Mouse (Mus musculus) CD4-positive, CD25-positive, alpha-beta regulatory T cell, adult 2 months (primary cell): ENCODE measurements around the gene Afap1l2.

Source experiments
- DNase-seq: peaks from one replicate; pipeline ENCODE4 v3.0.0-alpha.2; 2012; ENCODE audit warnings: low read depth, low spot score

Afap1l2 gene

GRCm38 (mm10) chr19:56976515-56976914, 31.5 kb downstream of the Afap1l2 start:
- DNase-seq: no peak

- no peak for DNase-seq
Measured at GRCm38 (mm10) chr19:56975502-56975901, 32.5 kb downstream of the Afap1l2 start.

- DNase-seq: no peak
Measured at GRCm38 (mm10) chr19:56974159-56974558, 33.9 kb downstream of the Afap1l2 start.

GRCm38 (mm10) chr19:56972768-56973167, 35.3 kb downstream of the Afap1l2 start:
- no peak for DNase-seq

- no peak for DNase-seq
Measured at GRCm38 (mm10) chr19:56971347-56971746, 36.7 kb downstream of the Afap1l2 start.

- DNase-seq: no peak
Measured at GRCm38 (mm10) chr19:56963876-56964275, 44.2 kb downstream of the Afap1l2 start.

GRCm38 (mm10) chr19:56959601-56960000, 48.4 kb downstream of the Afap1l2 start:
- DNase-seq: no peak

GRCm38 (mm10) chr19:56959057-56959456, 49.0 kb downstream of the Afap1l2 start:
- DNase-seq: no peak

GRCm38 (mm10) chr19:56958582-56959021, 49.4 kb downstream of the Afap1l2 start:
- DNase-seq: no peak

GRCm38 (mm10) chr19:56958011-56958410, 50.0 kb downstream of the Afap1l2 start:
- DNase-seq: no peak

GRCm38 (mm10) chr19:56955568-56956513, 52.2 kb downstream of the Afap1l2 start:
- no peak for DNase-seq

- no peak for DNase-seq
Measured at GRCm38 (mm10) chr19:56954857-56955256, 53.2 kb downstream of the Afap1l2 start.

- DNase-seq: no peak
Measured at GRCm38 (mm10) chr19:56953856-56954255, 54.2 kb downstream of the Afap1l2 start.

- DNase-seq: no peak
Measured at GRCm38 (mm10) chr19:56950818-56951217, 57.2 kb downstream of the Afap1l2 start.

- no peak for DNase-seq
Measured at GRCm38 (mm10) chr19:56949868-56950267, 58.2 kb downstream of the Afap1l2 start.

- DNase-seq: no peak
Measured at GRCm38 (mm10) chr19:56947971-56948610, 59.9 kb downstream of the Afap1l2 start.

GRCm38 (mm10) chr19:56946727-56947126, 61.3 kb downstream of the Afap1l2 start:
- DNase-seq: no peak

- DNase-seq: no peak
Measured at GRCm38 (mm10) chr19:56946277-56946676, 61.8 kb downstream of the Afap1l2 start.

- DNase-seq: no peak
Measured at GRCm38 (mm10) chr19:56945621-56946020, 62.4 kb downstream of the Afap1l2 start.

- DNase-seq: no peak
Measured at GRCm38 (mm10) chr19:56944826-56945225, 63.2 kb downstream of the Afap1l2 start.

GRCm38 (mm10) chr19:56944211-56944610, 63.8 kb downstream of the Afap1l2 start:
- no peak for DNase-seq

GRCm38 (mm10) chr19:56942216-56942615, 65.8 kb downstream of the Afap1l2 start:
- no peak for DNase-seq

GRCm38 (mm10) chr19:56940507-56940906, 67.5 kb downstream of the Afap1l2 start:
- no peak for DNase-seq
